ENCODE assay signal across 19 mouse cellular contexts in the genomic region with DNA sequence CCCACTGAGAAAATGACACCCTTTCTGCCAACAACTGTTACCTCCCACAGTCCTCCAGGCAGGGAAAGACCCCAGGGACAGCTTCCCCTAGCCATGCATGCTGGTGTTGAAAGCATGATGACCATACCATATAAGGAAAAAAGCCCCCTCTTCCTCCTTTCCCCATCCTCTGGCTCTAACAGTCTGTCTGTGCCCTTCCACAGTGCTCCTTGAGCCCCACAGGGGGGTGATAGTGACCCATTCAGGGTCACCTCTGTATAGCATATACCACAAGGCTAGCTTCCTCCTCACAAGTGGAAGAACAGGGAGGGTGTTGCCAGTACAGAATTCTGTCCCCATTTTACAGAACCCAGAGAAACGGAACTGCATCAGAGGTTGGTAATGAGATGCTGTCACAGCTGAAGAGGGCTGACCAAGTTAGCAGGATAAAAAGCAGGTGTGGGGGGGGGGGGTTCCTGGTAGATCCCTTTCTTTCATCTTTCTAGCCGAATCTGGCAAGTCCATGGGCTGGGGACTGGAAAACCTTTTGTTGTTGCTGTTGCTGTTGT.
DNase-seq lines count a peak whose midpoint lies in the region; ATAC-seq and TF ChIP-seq lines count a peak whose summit lies in the region.
"Had no signal": no experiment of that assay in that cellular context is flagged by ENCODE, and none has a peak within 500 bp of the region (broad histone marks: within the 10 kb centered on the region; RNA-seq: fewer than 3 reads in every experiment).

No protein-coding gene starts in this region.

- H3K27me3 ChIP-seq in forebrain, embryonic 10.5 days (ENCODE audit: poor library complexity, severe bottlenecking): no peaks in the 10 kb centered on the region
- H3K27me3 ChIP-seq in forebrain, postnatal 0 days (ENCODE audit: insufficient read depth, low read length): no peaks in the 10 kb centered on the region
- H3K27me3 ChIP-seq in hindbrain, embryonic 11.5 days (ENCODE audit: control insufficient read depth, insufficient read depth, low read length): no peaks in the 10 kb centered on the region
- H3K27me3 ChIP-seq in hindbrain, embryonic 10.5 days (ENCODE audit: insufficient read depth, poor library complexity, severe bottlenecking): no peaks in the 10 kb centered on the region
- no peaks in the 10 kb centered on the region for H3K27me3 ChIP-seq in midbrain, embryonic 12.5 days
- no peaks in the 10 kb centered on the region for H3K27me3 ChIP-seq in midbrain, embryonic 14.5 days (ENCODE audit: control insufficient read depth, insufficient read depth, low read length)
- H3K27me3 ChIP-seq: embryonic facial prominence, embryonic 15.5 days; heart, embryonic 12.5 days; hindbrain, embryonic 15.5 days had no signal

- H3K4me1 ChIP-seq in forebrain, embryonic 10.5 days: peaks cover 21% of the 10 kb centered on the region
- H3K4me1 ChIP-seq in forebrain, postnatal 0 days (ENCODE audit: insufficient read depth): no peaks in the 10 kb centered on the region
- H3K4me1 ChIP-seq in hindbrain, embryonic 11.5 days (replicated peaks; ENCODE audit: control insufficient read depth, insufficient read depth, low read length): no peaks in the 10 kb centered on the region
- peaks cover 23% of the 10 kb centered on the region; the same call in 1 of the 2 replicates for H3K4me1 ChIP-seq in hindbrain, embryonic 10.5 days (replicated peaks)
- H3K4me1 ChIP-seq in midbrain, embryonic 12.5 days: peaks cover 7% of the 10 kb centered on the region; the same call in 1 of the 2 replicates
- no peaks in the 10 kb centered on the region for H3K4me1 ChIP-seq in midbrain, embryonic 14.5 days (ENCODE audit: control insufficient read depth, insufficient read depth, low read length)

- ATAC-seq in forebrain, postnatal 0 days: no peak
- ATAC-seq in hindbrain, embryonic 11.5 days (ENCODE audit: low FRiP score): 0 out of 2 replicates have a peak, but pooled peaks have one; percentile 43
- 0 out of 2 replicates have a peak, but pooled peaks have one; percentile 56 for ATAC-seq in midbrain, embryonic 12.5 days (ENCODE audit: low FRiP score, low read depth)
- ATAC-seq in midbrain, embryonic 14.5 days (ENCODE audit: low FRiP score, low TSS enrichment): no peak
- ATAC-seq: forebrain, embryonic 16.5 days; intestine, embryonic 16.5 days had no signal

- H3K27ac ChIP-seq in forebrain, embryonic 10.5 days: 0 out of 2 replicates have a peak overlapping the region, but pooled peaks have one; percentile 4
- H3K27ac ChIP-seq in forebrain, postnatal 0 days (ENCODE audit: low read depth, low read length): no peak overlapping the region
- H3K27ac ChIP-seq in hindbrain, embryonic 11.5 days (ENCODE audit: low read depth, low read length): no peak overlapping the region
- H3K27ac ChIP-seq in hindbrain, embryonic 10.5 days: no peak overlapping the region
- peak overlapping the region; percentile 35; the same call in 1 of the 2 replicates for H3K27ac ChIP-seq in midbrain, embryonic 12.5 days (replicated peaks)
- no peak overlapping the region for H3K27ac ChIP-seq in midbrain, embryonic 14.5 days (replicated peaks; ENCODE audit: low read depth, low read length)
- H3K27ac ChIP-seq: embryonic facial prominence, embryonic 15.5 days; hindbrain, embryonic 15.5 days had no signal

- no peak for TF ChIP-seq CTCF in forebrain, postnatal 0 days (IDR thresholded peaks at IDR 0.05; ENCODE audit: low read depth)

- H3K4me3 ChIP-seq in forebrain, embryonic 10.5 days: no peak overlapping the region
- no peak overlapping the region for H3K4me3 ChIP-seq in forebrain, postnatal 0 days (ENCODE audit: low read depth, low read length)
- no peak overlapping the region for H3K4me3 ChIP-seq in hindbrain, embryonic 11.5 days (ENCODE audit: low read depth, low read length)
- no peak overlapping the region for H3K4me3 ChIP-seq in hindbrain, embryonic 10.5 days
- no peak overlapping the region for H3K4me3 ChIP-seq in midbrain, embryonic 12.5 days
- H3K4me3 ChIP-seq in midbrain, embryonic 14.5 days (replicated peaks; ENCODE audit: low read depth, low read length): no peak overlapping the region
- H3K4me3 ChIP-seq: embryonic facial prominence, embryonic 15.5 days; heart, embryonic 12.5 days; hindbrain, embryonic 15.5 days had no signal

- WGBS in forebrain, embryonic 10.5 days: 40% methylated on average over 2 of the region's 2 CpGs
- WGBS in forebrain, postnatal 0 days: 38% methylated on average over 2 of the region's 2 CpGs
- WGBS in hindbrain, embryonic 11.5 days: 43% methylated on average over 2 of the region's 2 CpGs
- WGBS in hindbrain, embryonic 10.5 days: 54% methylated on average over 2 of the region's 2 CpGs
- WGBS in midbrain, embryonic 12.5 days: 50% methylated on average over 2 of the region's 2 CpGs
- 38% methylated on average over 2 of the region's 2 CpGs for WGBS in midbrain, embryonic 14.5 days

- no peak for DNase-seq in forebrain, embryonic 10.5 days (ENCODE audit: extremely low spot score, low spot score)
- no peak for DNase-seq in forebrain, postnatal 0 days
- DNase-seq in hindbrain, embryonic 11.5 days (ENCODE audit: low spot score): no peak
- DNase-seq in hindbrain, embryonic 10.5 days (ENCODE audit: low spot score): no peak
- DNase-seq in midbrain, embryonic 14.5 days: no peak
- DNase-seq in ES-CJ7 (ENCODE audit: low read depth, low spot score): peak; percentile 6
- DNase-seq in spleen, adult 18-20 months: no peak
- DNase-seq: adrenal gland, adult 2 months; adrenal gland, postnatal 25 days; cerebellum, adult 2 months; embryo, embryonic 11 days; gastrocnemius, postnatal 14 days; heart, postnatal 36 days had no signal

- no peaks in the 10 kb centered on the region for H3K36me3 ChIP-seq in forebrain, embryonic 10.5 days (replicated peaks)
- no peaks in the 10 kb centered on the region for H3K36me3 ChIP-seq in forebrain, postnatal 0 days (ENCODE audit: insufficient read depth)
- no peaks in the 10 kb centered on the region for H3K36me3 ChIP-seq in hindbrain, embryonic 11.5 days (ENCODE audit: control insufficient read depth, insufficient read depth, low read length)
- H3K36me3 ChIP-seq in hindbrain, embryonic 10.5 days: no peaks in the 10 kb centered on the region
- H3K36me3 ChIP-seq in midbrain, embryonic 12.5 days: no peaks in the 10 kb centered on the region
- no peaks in the 10 kb centered on the region for H3K36me3 ChIP-seq in midbrain, embryonic 14.5 days (ENCODE audit: control insufficient read depth, insufficient read depth, low read length)
- H3K36me3 ChIP-seq: embryonic facial prominence, embryonic 15.5 days; heart, embryonic 12.5 days; hindbrain, embryonic 15.5 days had no signal

- H3K4me2 ChIP-seq in forebrain, postnatal 0 days (ENCODE audit: low read depth): no peak overlapping the region
- no peak overlapping the region for H3K4me2 ChIP-seq in hindbrain, embryonic 11.5 days (replicated peaks; ENCODE audit: low read depth, low read length)
- no peak overlapping the region for H3K4me2 ChIP-seq in midbrain, embryonic 12.5 days (replicated peaks)
- H3K4me2 ChIP-seq in midbrain, embryonic 14.5 days (ENCODE audit: low read length): no peak overlapping the region
- H3K4me2 ChIP-seq: embryonic facial prominence, embryonic 15.5 days; heart, embryonic 12.5 days; hindbrain, embryonic 15.5 days had no signal

- H3K9ac ChIP-seq in forebrain, postnatal 0 days: no peak overlapping the region
- H3K9ac ChIP-seq in hindbrain, embryonic 11.5 days (ENCODE audit: low read depth, low read length): no peak overlapping the region
- H3K9ac ChIP-seq in midbrain, embryonic 12.5 days (replicated peaks): no peak overlapping the region
- no peak overlapping the region for H3K9ac ChIP-seq in midbrain, embryonic 14.5 days (replicated peaks; ENCODE audit: low read length)
- H3K9ac ChIP-seq: embryonic facial prominence, embryonic 15.5 days; heart, embryonic 12.5 days; hindbrain, embryonic 15.5 days had no signal

- H3K9me3 ChIP-seq in forebrain, embryonic 10.5 days: no peaks in the 10 kb centered on the region
- H3K9me3 ChIP-seq in forebrain, postnatal 0 days (ENCODE audit: low read length): no peaks in the 10 kb centered on the region
- H3K9me3 ChIP-seq in hindbrain, embryonic 11.5 days (ENCODE audit: control insufficient read depth, low read length): no peaks in the 10 kb centered on the region
- H3K9me3 ChIP-seq in hindbrain, embryonic 10.5 days: no peaks in the 10 kb centered on the region
- no peaks in the 10 kb centered on the region for H3K9me3 ChIP-seq in midbrain, embryonic 12.5 days
- no peaks in the 10 kb centered on the region for H3K9me3 ChIP-seq in midbrain, embryonic 14.5 days (ENCODE audit: control insufficient read depth, low read length)
- H3K9me3 ChIP-seq: embryonic facial prominence, embryonic 15.5 days; heart, embryonic 12.5 days; hindbrain, embryonic 15.5 days had no signal

Comparison
In these comparisons a context has a peak if more than half of its experiments do, and no peak if none do; other contexts are left out.
1. H3K27ac ChIP-seq: peak in forebrain, embryonic 10.5 days (single experiment) and midbrain, embryonic 12.5 days (single experiment); none in forebrain, postnatal 0 days (single experiment), hindbrain, embryonic 11.5 days (single experiment), hindbrain, embryonic 10.5 days (single experiment) and midbrain, embryonic 14.5 days (single experiment).
2. ATAC-seq: peak in hindbrain, embryonic 11.5 days (single experiment) and midbrain, embryonic 12.5 days (single experiment); none in forebrain, postnatal 0 days (single experiment) and midbrain, embryonic 14.5 days (single experiment).